Mouse (Mus musculus): ENCODE data around the gene Creb5. TPM values are rescaled to one million over a fixed set of nuclear protein-coding genes. Genes with fewer than 3 reads are reported as not detected.

Gene Creb5
- polyA plus RNA-seq, 1 experiment, result 0.02 TPM

- Histone ChIP-seq H3K36me3 (ENCODE audit: control insufficient read depth) (no peaks in the 10 kb centered on the region), H3K4me3 (replicated peaks) (no peak overlapping the region), H3K9me3 (ENCODE audit: control insufficient read depth, low read length) (no peaks in the 10 kb centered on the region), H3K27me3 (ENCODE audit: control insufficient read depth) (no peaks in the 10 kb centered on the region), H3K4me1 (ENCODE audit: control insufficient read depth) (no peaks in the 10 kb centered on the region)
- no peak for TF ChIP-seq GATA1 (IDR thresholded peaks at IDR 0.05; ENCODE audit: low read length)
- no peak for TF ChIP-seq TAL1 (IDR thresholded peaks at IDR 0.05; ENCODE audit: low read length)
Measured at GRCm38 (mm10) chr6:53363981-53364391, 76.9 kb downstream of the Creb5 start.

DNA sequence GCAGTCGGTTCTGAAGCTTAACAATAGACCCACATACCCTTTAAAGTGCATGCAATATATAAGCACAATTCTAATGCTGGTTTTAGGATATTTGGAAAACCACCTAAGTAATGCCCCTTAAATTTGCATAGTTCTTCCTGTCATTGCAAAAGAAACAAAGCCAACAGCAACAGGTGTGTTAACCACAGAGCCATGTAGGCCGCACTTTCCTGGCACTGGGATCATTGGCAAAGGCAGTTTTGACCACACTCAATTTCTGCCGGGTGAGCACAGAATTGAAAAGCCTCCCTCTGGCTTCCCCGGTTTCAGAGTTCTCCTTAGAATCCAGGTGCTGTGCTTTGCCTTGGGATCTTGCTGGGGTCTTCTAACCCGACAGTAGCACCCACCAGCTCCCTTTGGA lies 82.1 kb downstream of the Creb5 start:
- Histone ChIP-seq H3K9me3 (ENCODE audit: control insufficient read depth, low read length) (no peaks in the 10 kb centered on the region), H3K27me3 (ENCODE audit: control insufficient read depth) (no peaks in the 10 kb centered on the region), H3K4me1 (ENCODE audit: control insufficient read depth) (no peaks in the 10 kb centered on the region), H3K4me3 (replicated peaks) (no peak overlapping the region), H3K36me3 (ENCODE audit: control insufficient read depth) (no peaks in the 10 kb centered on the region)
- TF ChIP-seq GATA1 (IDR thresholded peaks at IDR 0.05; ENCODE audit: low read length) (no peak), TAL1 (IDR thresholded peaks at IDR 0.05; ENCODE audit: low read length) (no peak)

DNA sequence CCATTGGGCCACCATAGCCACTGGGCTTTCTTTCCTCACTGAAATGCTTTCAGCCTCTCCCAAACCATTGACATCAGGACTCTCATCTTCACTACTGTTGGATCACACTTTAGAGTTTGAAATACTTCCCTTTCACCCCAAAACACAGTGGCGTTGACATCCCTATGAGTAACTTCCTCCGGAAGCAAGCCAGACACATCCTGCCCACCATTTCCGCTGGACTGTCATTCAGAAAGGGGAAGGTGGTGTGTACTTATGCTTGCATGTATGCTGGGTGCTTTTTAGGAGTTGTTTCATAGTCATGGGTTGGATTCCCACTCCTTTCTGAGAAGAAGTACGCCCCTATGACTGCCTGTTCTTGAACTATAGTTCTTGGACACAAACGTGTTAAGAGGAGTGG lies 82.9 kb downstream of the Creb5 start:
- Histone ChIP-seq H3K27me3 (ENCODE audit: control insufficient read depth) (no peaks in the 10 kb centered on the region), H3K4me1 (ENCODE audit: control insufficient read depth) (no peaks in the 10 kb centered on the region), H3K4me3 (replicated peaks) (no peak overlapping the region), H3K9me3 (ENCODE audit: control insufficient read depth, low read length) (no peaks in the 10 kb centered on the region), H3K36me3 (ENCODE audit: control insufficient read depth) (no peaks in the 10 kb centered on the region)
- TF ChIP-seq TAL1 (IDR thresholded peaks at IDR 0.05; ENCODE audit: low read length), result no peak
- TF ChIP-seq GATA1 (IDR thresholded peaks at IDR 0.05; ENCODE audit: low read length), result no peak

DNA sequence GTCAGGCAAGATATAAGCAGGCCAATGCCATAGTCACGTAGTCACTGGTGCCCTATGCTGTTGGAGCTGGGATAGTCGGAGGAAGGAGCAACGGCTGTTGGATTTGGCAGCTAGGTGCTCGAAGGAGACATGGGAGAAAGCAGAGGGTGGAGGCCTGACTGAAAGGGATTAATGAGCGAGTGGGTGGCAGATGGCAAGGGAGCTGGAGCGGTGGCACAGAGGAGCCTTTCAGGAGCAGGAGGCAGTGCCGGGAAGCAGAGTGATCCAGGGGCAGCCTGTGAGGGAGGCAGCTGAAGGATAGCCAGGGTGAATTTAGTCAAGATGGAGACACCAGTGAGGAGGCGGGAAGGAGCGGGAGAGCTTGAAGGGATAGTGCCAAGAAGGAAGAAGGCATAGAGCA lies 84.9 kb downstream of the Creb5 start:
- no peaks in the 10 kb centered on the region for H3K27me3 ChIP-seq (ENCODE audit: control insufficient read depth)
- H3K4me1 ChIP-seq (ENCODE audit: control insufficient read depth), result no peaks in the 10 kb centered on the region
- H3K36me3 ChIP-seq (ENCODE audit: control insufficient read depth), result no peaks in the 10 kb centered on the region
- no peaks in the 10 kb centered on the region for H3K9me3 ChIP-seq (ENCODE audit: control insufficient read depth, low read length)
- H3K4me3 ChIP-seq (replicated peaks), result no peak overlapping the region
- TF ChIP-seq GATA1 (IDR thresholded peaks at IDR 0.05; ENCODE audit: low read length) (no peak), TAL1 (IDR thresholded peaks at IDR 0.05; ENCODE audit: low read length) (no peak)

GRCm38 (mm10) chr6:53374315-53374941 lies 87.4 kb downstream of the Creb5 start:
- Histone ChIP-seq H3K9me3 (ENCODE audit: control insufficient read depth, low read length) (no peaks in the 10 kb centered on the region), H3K4me1 (ENCODE audit: control insufficient read depth) (no peaks in the 10 kb centered on the region), H3K36me3 (ENCODE audit: control insufficient read depth) (no peaks in the 10 kb centered on the region), H3K27me3 (ENCODE audit: control insufficient read depth) (no peaks in the 10 kb centered on the region), H3K4me3 (replicated peaks) (no peak overlapping the region)
- TF ChIP-seq TAL1 (IDR thresholded peaks at IDR 0.05; ENCODE audit: low read length), result no peak
- no peak for TF ChIP-seq GATA1 (IDR thresholded peaks at IDR 0.05; ENCODE audit: low read length)

DNA sequence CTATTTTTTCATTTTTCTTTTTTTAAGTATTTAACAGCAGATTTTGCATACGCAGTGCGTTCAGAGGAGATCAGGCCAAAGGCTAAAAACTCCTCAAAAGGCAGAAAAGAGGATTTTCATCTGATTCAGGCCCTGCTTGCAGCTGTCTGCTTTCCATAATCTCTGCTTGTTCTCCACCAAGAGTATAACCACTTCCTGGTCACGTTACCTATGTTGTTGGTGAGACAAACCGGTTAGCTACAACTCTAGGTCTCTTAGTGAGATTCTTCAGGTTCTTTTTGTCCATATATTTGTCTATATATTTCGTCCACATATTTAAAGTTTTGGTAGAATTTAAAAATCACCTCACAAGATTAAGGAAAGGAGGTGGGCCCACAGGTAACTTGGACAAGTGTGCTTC lies 102.2 kb downstream of the Creb5 start:
- H3K36me3 ChIP-seq (ENCODE audit: control insufficient read depth), result no peaks in the 10 kb centered on the region
- no peaks in the 10 kb centered on the region for H3K27me3 ChIP-seq (ENCODE audit: control insufficient read depth)
- H3K9me3 ChIP-seq (ENCODE audit: control insufficient read depth, low read length), result no peaks in the 10 kb centered on the region
- TF ChIP-seq GATA1 (IDR thresholded peaks at IDR 0.05; ENCODE audit: low read length), result no peak
- no peaks in the 10 kb centered on the region for H3K4me1 ChIP-seq (ENCODE audit: control insufficient read depth)
- H3K4me3 ChIP-seq (replicated peaks), result no peak overlapping the region

- Histone ChIP-seq H3K4me3 (replicated peaks) (no peak overlapping the region), H3K36me3 (ENCODE audit: control insufficient read depth) (no peaks in the 10 kb centered on the region), H3K4me1 (ENCODE audit: control insufficient read depth) (no peaks in the 10 kb centered on the region), H3K9me3 (ENCODE audit: control insufficient read depth, low read length) (no peaks in the 10 kb centered on the region), H3K27me3 (ENCODE audit: control insufficient read depth) (no peaks in the 10 kb centered on the region)
- TF ChIP-seq TAL1 (IDR thresholded peaks at IDR 0.05; ENCODE audit: low read length), result no peak
Measured at GRCm38 (mm10) chr6:53390413-53390812, 103.3 kb downstream of the Creb5 start.

- H3K27me3 ChIP-seq (ENCODE audit: control insufficient read depth), result no peaks in the 10 kb centered on the region
- TF ChIP-seq TAL1 (IDR thresholded peaks at IDR 0.05; ENCODE audit: low read length) (no peak), GATA1 (IDR thresholded peaks at IDR 0.05; ENCODE audit: low read length) (no peak)
- H3K36me3 ChIP-seq (ENCODE audit: control insufficient read depth), result no peaks in the 10 kb centered on the region
- no peaks in the 10 kb centered on the region for H3K4me1 ChIP-seq (ENCODE audit: control insufficient read depth)
- no peaks in the 10 kb centered on the region for H3K9me3 ChIP-seq (ENCODE audit: control insufficient read depth, low read length)
- H3K4me3 ChIP-seq (replicated peaks), result no peak overlapping the region
Measured at GRCm38 (mm10) chr6:53394026-53394425, 107.0 kb downstream of the Creb5 start.

- Histone ChIP-seq H3K4me3 (replicated peaks) (no peak overlapping the region), H3K9me3 (ENCODE audit: control insufficient read depth, low read length) (no peaks in the 10 kb centered on the region), H3K27me3 (ENCODE audit: control insufficient read depth) (no peaks in the 10 kb centered on the region), H3K36me3 (ENCODE audit: control insufficient read depth) (no peaks in the 10 kb centered on the region), H3K4me1 (ENCODE audit: control insufficient read depth) (no peaks in the 10 kb centered on the region)
- no peak for TF ChIP-seq TAL1 (IDR thresholded peaks at IDR 0.05; ENCODE audit: low read length)
Measured at GRCm38 (mm10) chr6:53395208-53395607, 108.1 kb downstream of the Creb5 start.

- no peaks in the 10 kb centered on the region for H3K4me1 ChIP-seq (ENCODE audit: control insufficient read depth)
Measured at GRCm38 (mm10) chr6:53396421-53396820, 109.4 kb downstream of the Creb5 start.

More at GRCm38 (mm10) chr6:53396421-53396820, 109.4 kb downstream of the Creb5 start:
- Histone ChIP-seq H3K4me3 (replicated peaks) (no peak overlapping the region), H3K9me3 (ENCODE audit: control insufficient read depth, low read length) (no peaks in the 10 kb centered on the region), H3K27me3 (ENCODE audit: control insufficient read depth) (no peaks in the 10 kb centered on the region), H3K36me3 (ENCODE audit: control insufficient read depth) (no peaks in the 10 kb centered on the region)
- no peak for TF ChIP-seq TAL1 (IDR thresholded peaks at IDR 0.05; ENCODE audit: low read length)

Measured in erythroblast, embryonic 14.5 days (primary cell).